Mouse (Mus musculus): Measurements from ENCODE around the gene Rhox4g. TPM values are rescaled to one million over a fixed set of nuclear protein-coding genes. Genes with fewer than 3 reads are reported as not detected.
"Not testable (repeated sequence)": the region's sequence is repeated elsewhere in the genome, so short reads cannot be mapped to it uniquely, and the experiment has no call there.

Rhox4g gene
- not detected in 2 replicates for polyA plus RNA-seq (2015; fragmentation: Nextera tagmentation; extraction: Ambion mirVana)

GRCm38 (mm10) chrX:37651227-37651626, at the start of gene Rhox4g:
Rhox4g (minus strand) TSS chrX:37651327.
- not testable (repeated sequence) for H3K4me1 ChIP-seq (ENCODE audit: control insufficient read depth, insufficient read depth, low read length); H3K27me3 ChIP-seq (ENCODE audit: control insufficient read depth, insufficient read depth, low read depth, low read length); H3K27ac ChIP-seq (ENCODE audit: low read length); H3K4me3 ChIP-seq (ENCODE audit: low read depth, low read length); H3K9ac ChIP-seq (ENCODE audit: low read depth, low read length); H3K4me2 ChIP-seq (ENCODE audit: low read length); ATAC-seq; H3K36me3 ChIP-seq (ENCODE audit: control insufficient read depth, insufficient read depth, low read length); H3K9me3 ChIP-seq (replicated peaks; ENCODE audit: control insufficient read depth, low read length, poor library complexity, severe bottlenecking)
- 93% methylated on average over 14 of the region's 20 CpGs for WGBS

- ATAC-seq = no peak
- Histone ChIP-seq H3K9ac (ENCODE audit: low read depth, low read length) (no peak overlapping the region), H3K4me3 (ENCODE audit: low read depth, low read length) (no peak overlapping the region), H3K27me3 (ENCODE audit: control insufficient read depth, insufficient read depth, low read depth, low read length) (no peaks in the 10 kb centered on the region), H3K4me1 (ENCODE audit: control insufficient read depth, insufficient read depth, low read length) (no peaks in the 10 kb centered on the region), H3K4me2 (ENCODE audit: low read length) (no peak overlapping the region), H3K9me3 (replicated peaks; ENCODE audit: control insufficient read depth, low read length, poor library complexity, severe bottlenecking) (no peaks in the 10 kb centered on the region), H3K27ac (ENCODE audit: low read length) (no peak overlapping the region), H3K36me3 (ENCODE audit: control insufficient read depth, insufficient read depth, low read length) (no peaks in the 10 kb centered on the region)
- WGBS = 85% methylated on average over 2 of the region's 2 CpGs
Observed at GRCm38 (mm10) chrX:37692261-37692660, 41.1 kb upstream of the Rhox4g start.

GRCm38 (mm10) chrX:37683031-37683715, 32.0 kb upstream of the Rhox4g start:
- Histone ChIP-seq H3K27me3 (ENCODE audit: control insufficient read depth, insufficient read depth, low read depth, low read length) (no peaks in the 10 kb centered on the region), H3K36me3 (ENCODE audit: control insufficient read depth, insufficient read depth, low read length) (no peaks in the 10 kb centered on the region), H3K9me3 (replicated peaks; ENCODE audit: control insufficient read depth, low read length, poor library complexity, severe bottlenecking) (no peaks in the 10 kb centered on the region), H3K27ac (ENCODE audit: low read length) (no peak overlapping the region), H3K4me2 (ENCODE audit: low read length) (no peak overlapping the region), H3K4me3 (ENCODE audit: low read depth, low read length) (no peak overlapping the region), H3K9ac (ENCODE audit: low read depth, low read length) (no peak overlapping the region), H3K4me1 (ENCODE audit: control insufficient read depth, insufficient read depth, low read length) (no peaks in the 10 kb centered on the region)
- WGBS = 88% methylated on average over 24 of the region's 24 CpGs
- ATAC-seq = no peak

- not testable (repeated sequence) for H3K9me3 ChIP-seq (replicated peaks; ENCODE audit: control insufficient read depth, low read length, poor library complexity, severe bottlenecking); H3K4me2 ChIP-seq (ENCODE audit: low read length)
- WGBS = 79% methylated on average over 8 of the region's 8 CpGs
Observed at GRCm38 (mm10) chrX:37673177-37673576, 22.1 kb upstream of the Rhox4g start, which contains the start of gene Rhox2h. Rhox2h (minus strand) TSS chrX:37673277.

GRCm38 (mm10) chrX:37668664-37669063, 17.5 kb upstream of the Rhox4g start, which contains the start of gene Rhox3h:
Rhox3h (minus strand) TSS chrX:37668764.
- not testable (repeated sequence) for H3K4me2 ChIP-seq (ENCODE audit: low read length); H3K27me3 ChIP-seq (ENCODE audit: control insufficient read depth, insufficient read depth, low read depth, low read length); H3K9me3 ChIP-seq (replicated peaks; ENCODE audit: control insufficient read depth, low read length, poor library complexity, severe bottlenecking); H3K9ac ChIP-seq (ENCODE audit: low read depth, low read length); H3K4me1 ChIP-seq (ENCODE audit: control insufficient read depth, insufficient read depth, low read length); ATAC-seq; H3K27ac ChIP-seq (ENCODE audit: low read length); H3K4me3 ChIP-seq (ENCODE audit: low read depth, low read length); H3K36me3 ChIP-seq (ENCODE audit: control insufficient read depth, insufficient read depth, low read length)
- 100% methylated on average over 1 of the region's 3 CpGs for WGBS

More at GRCm38 (mm10) chrX:37673177-37673576, 22.1 kb upstream of the Rhox4g start, which contains the start of gene Rhox2h:
- not testable (repeated sequence) for H3K9ac ChIP-seq (ENCODE audit: low read depth, low read length); H3K27me3 ChIP-seq (ENCODE audit: control insufficient read depth, insufficient read depth, low read depth, low read length); H3K27ac ChIP-seq (ENCODE audit: low read length); H3K4me3 ChIP-seq (ENCODE audit: low read depth, low read length); H3K36me3 ChIP-seq (ENCODE audit: control insufficient read depth, insufficient read depth, low read length); H3K4me1 ChIP-seq (ENCODE audit: control insufficient read depth, insufficient read depth, low read length); ATAC-seq

GRCm38 (mm10) chrX:37643370-37643769, 7.8 kb downstream of the Rhox4g start, which contains the start of gene Rhox2g:
Rhox2g (minus strand) TSS chrX:37643470.
- H3K36me3 ChIP-seq (ENCODE audit: control insufficient read depth, insufficient read depth, low read length); H3K9ac ChIP-seq (ENCODE audit: low read depth, low read length); H3K4me3 ChIP-seq (ENCODE audit: low read depth, low read length); H3K27me3 ChIP-seq (ENCODE audit: control insufficient read depth, insufficient read depth, low read depth, low read length); H3K27ac ChIP-seq (ENCODE audit: low read length); H3K4me1 ChIP-seq (ENCODE audit: control insufficient read depth, insufficient read depth, low read length); H3K4me2 ChIP-seq (ENCODE audit: low read length); H3K9me3 ChIP-seq (replicated peaks; ENCODE audit: control insufficient read depth, low read length, poor library complexity, severe bottlenecking); ATAC-seq: not testable (repeated sequence)
- WGBS = 95% methylated on average over 6 of the region's 6 CpGs

- H3K4me2 ChIP-seq (ENCODE audit: low read length); H3K9me3 ChIP-seq (replicated peaks; ENCODE audit: control insufficient read depth, low read length, poor library complexity, severe bottlenecking); H3K4me1 ChIP-seq (ENCODE audit: control insufficient read depth, insufficient read depth, low read length); H3K27ac ChIP-seq (ENCODE audit: low read length); ATAC-seq; H3K9ac ChIP-seq (ENCODE audit: low read depth, low read length); H3K4me3 ChIP-seq (ENCODE audit: low read depth, low read length); H3K36me3 ChIP-seq (ENCODE audit: control insufficient read depth, insufficient read depth, low read length); H3K27me3 ChIP-seq (ENCODE audit: control insufficient read depth, insufficient read depth, low read depth, low read length): not testable (repeated sequence)
- 91% methylated on average over 2 of the region's 2 CpGs for WGBS
Observed at GRCm38 (mm10) chrX:37628512-37628911, 22.6 kb downstream of the Rhox4g start, which contains the start of gene Rhox3g. Rhox3g (minus strand) TSS chrX:37628612.

- not testable (repeated sequence) for H3K4me3 ChIP-seq (ENCODE audit: low read depth, low read length); H3K4me2 ChIP-seq (ENCODE audit: low read length); H3K36me3 ChIP-seq (ENCODE audit: control insufficient read depth, insufficient read depth, low read length); H3K9me3 ChIP-seq (replicated peaks; ENCODE audit: control insufficient read depth, low read length, poor library complexity, severe bottlenecking); H3K27me3 ChIP-seq (ENCODE audit: control insufficient read depth, insufficient read depth, low read depth, low read length); H3K9ac ChIP-seq (ENCODE audit: low read depth, low read length); H3K4me1 ChIP-seq (ENCODE audit: control insufficient read depth, insufficient read depth, low read length); H3K27ac ChIP-seq (ENCODE audit: low read length); ATAC-seq
- 98% methylated on average over 14 of the region's 19 CpGs for WGBS
Observed at GRCm38 (mm10) chrX:37607604-37608003, 43.5 kb downstream of the Rhox4g start, which contains the start of gene Rhox4f. Rhox4f (minus strand) TSS chrX:37607704.

Measured in midbrain, embryonic 16.5 days (tissue).